Mouse (Mus musculus) CD4-positive, CD25-positive, alpha-beta regulatory T cell, adult 4 months (primary cell): ENCODE results near the gene Spata25. TPM values are rescaled to one million over a fixed set of nuclear protein-coding genes. Genes with fewer than 3 reads are reported as not detected.

ENCODE experiments used
- ATAC-seq: one replicate; pipeline ENCODE4 v1.8.0; 2017
- polyA plus RNA-seq, 2 experiments: library from polyadenylated mRNA; unstranded; fragments of 100-300 nt; shearing (Covaris generic); gene quantifications; one replicate each; pipeline ENCODE4 v1.2.1; 2017

Spata25 gene
- polyA plus RNA-seq, 2 experiments from 2014 or later = not detected

GRCm38 (mm10) chr2:164850061-164850460, 21.7 kb upstream of the Spata25 start:
- peak; percentile 98 for ATAC-seq

- no peak for ATAC-seq
These were observed 17.4 kb upstream of the Spata25 start for GRCm38 (mm10) chr2:164845782-164846181.

- no peak for ATAC-seq
These were observed 6.8 kb upstream of the Spata25 start for GRCm38 (mm10) chr2:164835164-164835563.

GRCm38 (mm10) chr2:164834531-164834930, 6.2 kb upstream of the Spata25 start:
- ATAC-seq = no peak

- peak; percentile 61 for ATAC-seq
These were observed 5.1 kb upstream of the Spata25 start, which contains the start of gene Neurl2 for GRCm38 (mm10) chr2:164833314-164833959. TSS of gene Neurl2 (minus strand) at chr2:164833456.

- peak; percentile 89 for ATAC-seq
These were observed 4.5 kb upstream of the Spata25 start, which contains the start of gene Ctsa for GRCm38 (mm10) chr2:164832748-164833301. TSS of gene Ctsa (plus strand) at chr2:164832873.

GRCm38 (mm10) chr2:164832032-164832747, 3.9 kb upstream of the Spata25 start:
- ATAC-seq = peak; percentile 1

- no peak for ATAC-seq
These were observed 2.7 kb upstream of the Spata25 start for GRCm38 (mm10) chr2:164831029-164831428.

GRCm38 (mm10) chr2:164829090-164829489, 753 bp upstream of the Spata25 start:
- ATAC-seq = no peak

- no peak for ATAC-seq
These were observed 1.0 kb downstream of the Spata25 start for GRCm38 (mm10) chr2:164827146-164827850.

- ATAC-seq = no peak
These were observed 2.8 kb downstream of the Spata25 start for GRCm38 (mm10) chr2:164825521-164825920.

- ATAC-seq = no peak
These were observed 4.4 kb downstream of the Spata25 start for GRCm38 (mm10) chr2:164823969-164824368.

GRCm38 (mm10) chr2:164823181-164823585, 5.2 kb downstream of the Spata25 start:
- ATAC-seq = no peak

GRCm38 (mm10) chr2:164822636-164823165, 5.6 kb downstream of the Spata25 start, which contains the start of gene Zswim1:
TSS of gene Zswim1 (plus strand) at chr2:164822686.
- peak; percentile 100 for ATAC-seq

- ATAC-seq = no peak
These were observed 7.3 kb downstream of the Spata25 start for GRCm38 (mm10) chr2:164821060-164821459.

GRCm38 (mm10) chr2:164817703-164818102, 10.6 kb downstream of the Spata25 start:
- ATAC-seq = no peak

- ATAC-seq = no peak
These were observed 11.1 kb downstream of the Spata25 start for GRCm38 (mm10) chr2:164817206-164817605.

- ATAC-seq = no peak
These were observed 12.5 kb downstream of the Spata25 start for GRCm38 (mm10) chr2:164815821-164816220.

GRCm38 (mm10) chr2:164815348-164815747, 13.0 kb downstream of the Spata25 start:
- no peak for ATAC-seq

- no peak for ATAC-seq
These were observed 14.8 kb downstream of the Spata25 start for GRCm38 (mm10) chr2:164813557-164813956.

GRCm38 (mm10) chr2:164806614-164807013, 21.7 kb downstream of the Spata25 start:
- ATAC-seq = no peak

- ATAC-seq = peak; percentile 12
These were observed 23.0 kb downstream of the Spata25 start for GRCm38 (mm10) chr2:164805332-164805718.
